Mouse (Mus musculus) neural tube, embryonic 15.5 days (tissue): ENCODE results near the gene Pigb. TPM values are rescaled to one million over a fixed set of nuclear protein-coding genes. Genes with fewer than 3 reads are reported as not detected.

Experiments
- ATAC-seq: fragments of 200-750 bp; cut with Nextera tagmentation; 2 replicates; pipeline ENCODE4 v1.8.0; 2017; ENCODE audit warnings: mild to moderate bottlenecking, moderate TSS enrichment, moderate library complexity; ENCODE audit not compliant: low FRiP score
- H3K27ac ChIP-seq: fragments of 300-500 bp; sonication (generic); replicated peaks from 2 replicates; pipeline ENCODE4 v1.5.1; 2015; ENCODE audit warnings: mild to moderate bottlenecking, inconsistent platforms
- H3K27me3 ChIP-seq: fragments of 300-500 bp; sonication (generic); replicated peaks from 2 replicates; pipeline ENCODE4 v1.6.1; 2015; ENCODE audit warnings: inconsistent platforms
- H3K36me3 ChIP-seq: fragments of 300-500 bp; sonication (generic); 2 replicates; pipeline ENCODE4 v1.6.1; 2015; ENCODE audit warnings: inconsistent platforms
- H3K4me1 ChIP-seq: fragments of 300-500 bp; sonication (generic); 2 replicates; pipeline ENCODE4 v1.6.1; 2015; ENCODE audit warnings: inconsistent platforms
- H3K4me2 ChIP-seq: fragments of 300-500 bp; sonication (generic); 2 replicates; pipeline ENCODE4 v1.6.1; 2015; ENCODE audit warnings: inconsistent platforms, mild to moderate bottlenecking, moderate library complexity
- H3K4me3 ChIP-seq: fragments of 300-500 bp; sonication (generic); replicated peaks from 2 replicates; pipeline ENCODE4 v1.5.1; 2015; ENCODE audit warnings: mild to moderate bottlenecking, inconsistent platforms
- H3K9ac ChIP-seq: fragments of 300-500 bp; sonication (generic); replicated peaks from 2 replicates; pipeline ENCODE4 v1.6.1; 2015; ENCODE audit warnings: mild to moderate bottlenecking, inconsistent platforms
- H3K9me3 ChIP-seq: fragments of 300-500 bp; sonication (generic); replicated peaks from 2 replicates; pipeline ENCODE4 v1.6.1; 2016; ENCODE audit warnings: inconsistent platforms
- WGBS: fragments of 180-500 bp; shearing (Covaris S2); methylation state at CpG from one replicate; pipeline ENCODE4 v1.1.7; 2015; ENCODE audit warnings: mixed read lengths; 5-methylcytosine and 5-hydroxymethylcytosine counted together
- polyA plus RNA-seq: library from polyadenylated mRNA; unstranded; fragments of >200 nt; fragmentation: Nextera tagmentation; extraction: Ambion mirVana; gene quantifications from 2 replicates; pipeline ENCODE4 v1.2.1, GENCODE M21; 2015

The Pigb gene
- polyA plus RNA-seq, 1 experiment from 2014 or later: 12.7 TPM

DNA sequence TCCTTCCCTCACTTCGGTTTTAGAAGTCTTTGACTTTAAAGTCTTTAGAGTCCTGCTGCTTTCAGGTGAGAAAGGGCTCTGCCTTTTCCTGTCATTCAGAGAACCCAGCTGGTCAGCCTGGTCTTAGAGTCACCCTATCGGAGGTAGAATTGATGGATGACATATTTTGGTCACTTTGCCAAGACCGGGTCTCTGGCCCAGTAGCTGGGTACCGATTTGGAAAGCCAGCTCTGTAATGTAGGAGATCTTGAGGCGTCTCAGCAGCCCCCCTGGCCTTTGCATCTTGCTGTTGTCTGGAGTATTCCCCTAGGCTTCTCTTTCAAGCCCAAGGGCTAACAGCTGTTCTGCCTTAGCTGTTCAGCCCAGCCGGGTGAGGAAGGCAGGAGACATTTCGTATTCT is 5.0 kb upstream of the Pigb start:
- no peak; the same call in 1 of the 2 replicates for ATAC-seq
- Histone ChIP-seq H3K9me3 (no peaks in the 10 kb centered on the region), H3K4me1 (peaks cover 33% of the 10 kb centered on the region), H3K9ac (peak overlapping the region; percentile 65), H3K27me3 (no peaks in the 10 kb centered on the region), H3K27ac (no peak overlapping the region), H3K36me3 (no peaks in the 10 kb centered on the region), H3K4me3 (peak overlapping the region; percentile 51), H3K4me2 (peak overlapping the region; percentile 93)
- 9% methylated on average over 7 of the region's 7 CpGs for WGBS

- H3K4me2 ChIP-seq: peak within 1 kb of the TSS; percentile 93
- peaks cover 31% of the 10 kb centered on the region for H3K4me1 ChIP-seq
- no peaks in the 10 kb centered on the region for H3K9me3 ChIP-seq
- H3K36me3 ChIP-seq: no peaks in the 10 kb centered on the region
- WGBS: 1% methylated on average over 41 of the region's 41 CpGs
- peak within 1 kb of the TSS; percentile 51; the same call in 1 of the 2 replicates for H3K27ac ChIP-seq
- peak; percentile 71 for ATAC-seq
- peak within 1 kb of the TSS; percentile 65 for H3K9ac ChIP-seq
- peak within 1 kb of the TSS; percentile 51 for H3K4me3 ChIP-seq
- no peaks in the 10 kb centered on the region for H3K27me3 ChIP-seq
Observed at GRCm38 (mm10) chr9:73044146-73045079, 4.2 kb upstream of the Pigb start, which contains the start of gene Rab27a. Gene Rab27a (plus strand): TSS chr9:73044854.

DNA sequence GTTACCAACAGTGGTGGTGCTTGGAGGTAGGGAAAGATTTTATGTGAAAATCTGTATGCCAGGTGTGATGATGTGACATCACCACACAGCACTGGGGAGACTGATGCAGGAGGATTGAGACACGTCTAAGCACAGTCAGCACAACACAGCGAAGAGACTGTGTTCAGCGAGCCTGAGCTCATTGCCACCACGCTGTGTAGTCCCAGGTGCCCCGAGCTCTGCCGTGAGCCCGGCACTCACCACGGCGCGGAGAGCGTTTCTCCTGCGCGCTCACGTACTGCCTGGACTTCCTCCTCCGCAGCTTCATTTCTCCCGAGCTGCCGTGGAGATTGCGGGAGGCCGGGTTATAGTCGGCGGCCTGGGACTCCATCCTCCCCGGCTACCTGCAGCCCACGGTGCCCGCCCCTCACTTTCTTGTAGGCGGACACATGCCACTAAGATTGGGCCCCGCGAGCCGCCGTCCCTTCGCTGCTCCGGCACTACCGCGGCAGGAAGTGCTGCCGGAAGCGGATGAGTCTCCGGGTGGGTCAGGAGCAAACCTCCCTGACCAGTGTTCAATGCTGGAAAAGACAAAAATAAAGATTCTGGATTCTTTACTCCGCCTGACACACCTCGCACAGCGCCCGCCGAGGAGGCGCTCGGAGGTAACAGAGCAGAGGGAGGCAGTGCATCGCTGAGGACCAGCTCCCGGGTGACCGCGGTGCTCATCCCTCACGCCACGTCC is 794 bp downstream of the Pigb start:
- H3K27ac ChIP-seq: peak overlapping the region; percentile 90
- H3K27me3 ChIP-seq: no peaks in the 10 kb centered on the region
- H3K4me1 ChIP-seq: peaks cover 24% of the 10 kb centered on the region
- peak overlapping the region; percentile 83 for H3K4me2 ChIP-seq
- WGBS: under 1% methylated on average over 49 of the region's 49 CpGs
- peaks cover 1% of the 10 kb centered on the region for H3K36me3 ChIP-seq
- ATAC-seq: peak; percentile 92
- H3K4me3 ChIP-seq: peak overlapping the region; percentile 89
- peak overlapping the region; percentile 88 for H3K9ac ChIP-seq
- no peaks in the 10 kb centered on the region for H3K9me3 ChIP-seq

GRCm38 (mm10) chr9:73033406-73033805 is 6.8 kb downstream of the Pigb start:
- H3K4me3 ChIP-seq: no peak overlapping the region
- H3K27me3 ChIP-seq: no peaks in the 10 kb centered on the region
- WGBS: 98% methylated on average over 1 of the region's 1 CpGs
- peaks cover 4% of the 10 kb centered on the region for H3K4me1 ChIP-seq
- no peak for ATAC-seq
- no peak overlapping the region for H3K4me2 ChIP-seq
- peaks cover 44% of the 10 kb centered on the region for H3K36me3 ChIP-seq
- H3K9me3 ChIP-seq: no peaks in the 10 kb centered on the region
- no peak overlapping the region for H3K9ac ChIP-seq
- H3K27ac ChIP-seq: no peak overlapping the region

GRCm38 (mm10) chr9:73031421-73031820 is 8.8 kb downstream of the Pigb start:
- H3K4me3 ChIP-seq: no peak overlapping the region
- peaks cover 48% of the 10 kb centered on the region for H3K36me3 ChIP-seq
- H3K27me3 ChIP-seq: no peaks in the 10 kb centered on the region
- no peak overlapping the region for H3K4me2 ChIP-seq
- no peaks in the 10 kb centered on the region for H3K4me1 ChIP-seq
- H3K27ac ChIP-seq: no peak overlapping the region
- no peak for ATAC-seq
- H3K9me3 ChIP-seq: no peaks in the 10 kb centered on the region
- 68% methylated on average over 4 of the region's 4 CpGs for WGBS
- no peak overlapping the region for H3K9ac ChIP-seq

DNA sequence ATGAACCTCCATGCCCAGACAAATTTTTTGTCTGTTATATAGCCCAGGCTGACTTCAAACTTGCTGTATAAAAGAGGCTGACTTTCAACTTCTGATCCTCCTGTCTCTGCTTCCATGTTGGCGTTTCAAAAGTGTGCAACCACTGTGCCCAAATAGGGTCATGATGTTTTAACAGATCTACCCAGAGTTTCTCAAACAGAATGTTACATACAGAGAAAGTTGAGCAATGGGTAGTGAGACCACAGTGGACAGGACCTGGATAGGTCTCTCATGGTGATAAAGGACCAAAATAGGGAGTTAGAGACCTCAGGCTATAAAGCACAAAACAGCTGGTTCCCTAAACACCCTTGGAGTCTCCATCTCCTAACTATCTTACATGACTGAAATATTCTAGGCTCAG is 9.7 kb downstream of the Pigb start:
- H3K4me2 ChIP-seq: no peak overlapping the region
- H3K9ac ChIP-seq: no peak overlapping the region
- H3K4me1 ChIP-seq: 0 out of 2 replicates have a peak, but pooled peaks cover 6% of the 10 kb centered on the region
- H3K9me3 ChIP-seq: no peaks in the 10 kb centered on the region
- no peak overlapping the region for H3K27ac ChIP-seq
- no peaks in the 10 kb centered on the region for H3K27me3 ChIP-seq
- no peak overlapping the region for H3K4me3 ChIP-seq
- WGBS: 95% methylated on average over 1 of the region's 1 CpGs
- ATAC-seq: no peak
- peaks cover 48% of the 10 kb centered on the region for H3K36me3 ChIP-seq

GRCm38 (mm10) chr9:73025818-73026636 is 14.2 kb downstream of the Pigb start:
- H3K4me3 ChIP-seq: no peak overlapping the region
- no peak overlapping the region for H3K27ac ChIP-seq
- H3K9me3 ChIP-seq: no peaks in the 10 kb centered on the region
- H3K4me2 ChIP-seq: peak overlapping the region; percentile 33; the same call in 1 of the 2 replicates
- H3K4me1 ChIP-seq: 0 out of 2 replicates have a peak, but pooled peaks cover 6% of the 10 kb centered on the region
- H3K9ac ChIP-seq: no peak overlapping the region
- peaks cover 33% of the 10 kb centered on the region for H3K36me3 ChIP-seq
- WGBS: 18% methylated on average over 17 of the region's 17 CpGs
- no peaks in the 10 kb centered on the region for H3K27me3 ChIP-seq
- peak; percentile 72 for ATAC-seq

- H3K4me2 ChIP-seq: no peak overlapping the region
- H3K36me3 ChIP-seq: peaks cover 58% of the 10 kb centered on the region
- H3K27me3 ChIP-seq: no peaks in the 10 kb centered on the region
- WGBS: 93% methylated on average over 5 of the region's 5 CpGs
- no peak overlapping the region for H3K4me3 ChIP-seq
- ATAC-seq: no peak
- H3K27ac ChIP-seq: no peak overlapping the region
- no peak overlapping the region for H3K9ac ChIP-seq
- H3K4me1 ChIP-seq: 0 out of 2 replicates have a peak, but pooled peaks cover under 1% of the 10 kb centered on the region
- no peaks in the 10 kb centered on the region for H3K9me3 ChIP-seq
Observed at GRCm38 (mm10) chr9:73020566-73021097, 19.5 kb downstream of the Pigb start.

DNA sequence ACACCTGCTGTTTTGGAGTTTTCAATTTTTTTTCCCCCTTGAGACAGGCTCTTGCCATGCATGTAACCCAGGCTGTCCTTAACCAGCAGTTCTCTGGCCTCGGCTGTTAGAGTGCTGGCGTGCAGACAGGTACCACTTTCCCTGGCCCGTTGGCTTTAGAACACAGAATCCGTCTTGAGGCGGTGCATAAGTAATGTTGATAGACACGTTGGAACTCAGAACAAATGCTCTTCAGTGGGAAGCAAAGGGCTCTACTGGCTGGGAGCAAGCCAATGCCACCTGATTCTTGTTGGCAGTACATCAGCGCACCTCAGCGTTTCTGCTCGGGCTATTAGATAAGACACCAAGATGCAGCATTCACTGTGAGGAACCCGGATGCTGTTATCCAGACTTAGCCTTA is 20.3 kb downstream of the Pigb start:
- Histone ChIP-seq H3K9ac (no peak overlapping the region), H3K27ac (no peak overlapping the region), H3K4me3 (no peak overlapping the region), H3K27me3 (no peaks in the 10 kb centered on the region), H3K4me2 (no peak overlapping the region), H3K4me1 (no peaks in the 10 kb centered on the region), H3K9me3 (no peaks in the 10 kb centered on the region), H3K36me3 (peaks cover 65% of the 10 kb centered on the region)
- ATAC-seq: no peak
- WGBS: 95% methylated on average over 10 of the region's 10 CpGs

- WGBS: 91% methylated on average over 13 of the region's 13 CpGs
- Histone ChIP-seq H3K9me3 (no peaks in the 10 kb centered on the region), H3K4me1 (no peaks in the 10 kb centered on the region), H3K4me2 (no peak overlapping the region), H3K4me3 (no peak overlapping the region), H3K9ac (no peak overlapping the region), H3K27me3 (no peaks in the 10 kb centered on the region), H3K27ac (no peak overlapping the region), H3K36me3 (peaks cover 89% of the 10 kb centered on the region)
- no peak for ATAC-seq
Observed at GRCm38 (mm10) chr9:73014724-73015123, 25.5 kb downstream of the Pigb start.

- Histone ChIP-seq H3K4me3 (no peak overlapping the region), H3K9me3 (no peaks in the 10 kb centered on the region), H3K27ac (no peak overlapping the region), H3K27me3 (no peaks in the 10 kb centered on the region), H3K9ac (no peak overlapping the region), H3K4me1 (no peaks in the 10 kb centered on the region), H3K4me2 (no peak overlapping the region), H3K36me3 (peaks cover 81% of the 10 kb centered on the region)
- ATAC-seq: no peak
- WGBS: 89% methylated on average over 4 of the region's 4 CpGs
Observed at GRCm38 (mm10) chr9:73012629-73013028, 27.5 kb downstream of the Pigb start.
